Mouse (Mus musculus) liver, embryonic 14.5 days (tissue): Measurements from ENCODE around the gene Kansl1l.

Experiments used
- CTCF ChIP-seq: IDR thresholded peaks from 2 replicates; pipeline ENCODE4 v1.5.1; 2016; ENCODE audit warnings: antibody characterized with exemption, low read depth, control low read depth
- EP300 ChIP-seq: IDR thresholded peaks from 2 replicates; pipeline ENCODE4 v1.6.1; 2016; ENCODE audit warnings: antibody characterized with exemption, low read depth

DNA sequence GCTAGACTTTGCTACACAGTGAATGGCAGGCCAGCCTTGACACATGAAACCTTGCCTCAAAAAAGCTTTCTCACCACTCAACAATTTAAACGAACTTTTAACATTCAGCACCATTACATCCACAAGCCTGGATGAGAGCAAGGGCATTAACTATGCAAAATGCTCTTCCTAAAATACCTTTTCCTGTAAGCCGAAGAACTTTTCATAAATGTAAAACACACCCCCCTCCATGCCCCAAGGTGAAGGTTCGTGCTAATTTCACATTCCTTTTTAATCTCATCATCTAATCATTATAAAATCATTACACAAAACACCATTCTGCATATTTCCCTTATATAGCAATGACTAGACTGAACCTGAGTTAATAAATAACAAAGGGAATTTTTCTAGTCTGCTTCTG, 19.8 kb upstream of the Kansl1l start:
- no peak for TF ChIP-seq CTCF
- TF ChIP-seq EP300: no peak
